Mouse (Mus musculus): ENCODE measurements around the gene Susd4. TPM values are rescaled to one million over a fixed set of nuclear protein-coding genes. Genes with fewer than 3 reads are reported as not detected.

Susd4 gene
- total RNA-seq (2014; rRNA removed) (80.6 and 89.7 TPM in 2 replicates), polyA plus RNA-seq (2015; fragmentation: Nextera tagmentation; extraction: Ambion mirVana) (97.1 and 98.7 TPM in 2 replicates)

GRCm38 (mm10) chr1:182763716-182764461, at the start of gene Susd4:
TSS of gene Susd4 (plus strand) at chr1:182763860.
- Histone ChIP-seq H3K27me3 (ENCODE audit: insufficient read depth, low read length) (no peaks in the 10 kb centered on the region), H3K9ac (replicated peaks; ENCODE audit: low read length, poor library complexity, severe bottlenecking) (peak within 1 kb of the TSS; percentile 69), H3K4me3 (ENCODE audit: low read depth, low read length) (peak within 1 kb of the TSS; percentile 62), H3K4me2 (ENCODE audit: low read depth, low read length, poor library complexity, severe bottlenecking) (peak within 1 kb of the TSS; percentile 89), H3K36me3 (ENCODE audit: insufficient read depth, low read length) (no peaks in the 10 kb centered on the region), H3K4me1 (ENCODE audit: insufficient read depth, low read length) (0 out of 2 replicates have a peak, but pooled peaks cover 3% of the 10 kb centered on the region), H3K9me3 (ENCODE audit: low read length) (no peaks in the 10 kb centered on the region), H3K27ac (ENCODE audit: low read depth, low read length) (peak within 1 kb of the TSS; percentile 79)
- DNase-seq (ENCODE audit: low spot score) (peak; percentile 92), ATAC-seq (ENCODE audit: low FRiP score) (peak; percentile 95)
- WGBS = under 1% methylated on average over 71 of the region's 95 CpGs
- peak; percentile 52 for TF ChIP-seq CTCF (IDR thresholded peaks at IDR 0.05)

GRCm38 (mm10) chr1:182714236-182714935, 49.3 kb upstream of the Susd4 start:
- DNase-seq (ENCODE audit: low spot score) = no peak
- no peak for TF ChIP-seq CTCF (IDR thresholded peaks at IDR 0.05)
- no peaks in the 10 kb centered on the region for H3K36me3 ChIP-seq (ENCODE audit: insufficient read depth, low read length)
- H3K4me3 ChIP-seq (ENCODE audit: low read depth, low read length) = no peak overlapping the region
- no peak overlapping the region for H3K9ac ChIP-seq (replicated peaks; ENCODE audit: low read length, poor library complexity, severe bottlenecking)
- no peaks in the 10 kb centered on the region for H3K27me3 ChIP-seq (ENCODE audit: insufficient read depth, low read length)
- no peaks in the 10 kb centered on the region for H3K9me3 ChIP-seq (ENCODE audit: low read length)
- peaks cover 4% of the 10 kb centered on the region; the same call in 1 of the 2 replicates for H3K4me1 ChIP-seq (ENCODE audit: insufficient read depth, low read length)
- H3K27ac ChIP-seq (ENCODE audit: low read depth, low read length) = no peak overlapping the region
- no peak overlapping the region for H3K4me2 ChIP-seq (ENCODE audit: low read depth, low read length, poor library complexity, severe bottlenecking)
- ATAC-seq (ENCODE audit: low FRiP score) = no peak
- 53% methylated on average over 6 of the region's 6 CpGs for WGBS

GRCm38 (mm10) chr1:182727541-182727940, 36.1 kb upstream of the Susd4 start:
- H3K9me3 ChIP-seq (ENCODE audit: low read length) = no peaks in the 10 kb centered on the region
- no peak for ATAC-seq (ENCODE audit: low FRiP score)
- H3K4me1 ChIP-seq (ENCODE audit: insufficient read depth, low read length) = no peaks in the 10 kb centered on the region
- WGBS = 44% methylated on average over 12 of the region's 12 CpGs
- no peak overlapping the region for H3K4me3 ChIP-seq (ENCODE audit: low read depth, low read length)
- no peak overlapping the region for H3K9ac ChIP-seq (replicated peaks; ENCODE audit: low read length, poor library complexity, severe bottlenecking)
- no peaks in the 10 kb centered on the region for H3K36me3 ChIP-seq (ENCODE audit: insufficient read depth, low read length)
- no peak overlapping the region for H3K27ac ChIP-seq (ENCODE audit: low read depth, low read length)
- H3K27me3 ChIP-seq (ENCODE audit: insufficient read depth, low read length) = no peaks in the 10 kb centered on the region
- TF ChIP-seq CTCF (IDR thresholded peaks at IDR 0.05) = no peak
- H3K4me2 ChIP-seq (ENCODE audit: low read depth, low read length, poor library complexity, severe bottlenecking) = no peak overlapping the region
- peak; percentile 12 for DNase-seq (ENCODE audit: low spot score)

- DNase-seq (ENCODE audit: low spot score) (no peak), ATAC-seq (ENCODE audit: low FRiP score) (no peak)
- H3K27me3 ChIP-seq (ENCODE audit: insufficient read depth, low read length) = no peaks in the 10 kb centered on the region
- H3K4me3 ChIP-seq (ENCODE audit: low read depth, low read length) = no peak overlapping the region
- no peak overlapping the region for H3K9ac ChIP-seq (replicated peaks; ENCODE audit: low read length, poor library complexity, severe bottlenecking)
- no peak overlapping the region for H3K27ac ChIP-seq (ENCODE audit: low read depth, low read length)
- no peaks in the 10 kb centered on the region for H3K9me3 ChIP-seq (ENCODE audit: low read length)
- H3K4me1 ChIP-seq (ENCODE audit: insufficient read depth, low read length) = no peaks in the 10 kb centered on the region
- no peak for TF ChIP-seq CTCF (IDR thresholded peaks at IDR 0.05)
- no peaks in the 10 kb centered on the region for H3K36me3 ChIP-seq (ENCODE audit: insufficient read depth, low read length)
- no peak overlapping the region for H3K4me2 ChIP-seq (ENCODE audit: low read depth, low read length, poor library complexity, severe bottlenecking)
- 72% methylated on average over 9 of the region's 9 CpGs for WGBS
Observed at GRCm38 (mm10) chr1:182729002-182729401, 34.7 kb upstream of the Susd4 start.

- DNase-seq (ENCODE audit: low spot score) (no peak), ATAC-seq (ENCODE audit: low FRiP score) (no peak)
- 62% methylated on average over 7 of the region's 7 CpGs for WGBS
- Histone ChIP-seq H3K9me3 (ENCODE audit: low read length) (no peaks in the 10 kb centered on the region), H3K4me1 (ENCODE audit: insufficient read depth, low read length) (no peaks in the 10 kb centered on the region), H3K36me3 (ENCODE audit: insufficient read depth, low read length) (no peaks in the 10 kb centered on the region), H3K27me3 (ENCODE audit: insufficient read depth, low read length) (no peaks in the 10 kb centered on the region), H3K9ac (replicated peaks; ENCODE audit: low read length, poor library complexity, severe bottlenecking) (no peak overlapping the region), H3K27ac (ENCODE audit: low read depth, low read length) (no peak overlapping the region), H3K4me2 (ENCODE audit: low read depth, low read length, poor library complexity, severe bottlenecking) (no peak overlapping the region), H3K4me3 (ENCODE audit: low read depth, low read length) (no peak overlapping the region)
- no peak for TF ChIP-seq CTCF (IDR thresholded peaks at IDR 0.05)
Observed at GRCm38 (mm10) chr1:182732695-182733094, 31.0 kb upstream of the Susd4 start.

- ATAC-seq (ENCODE audit: low FRiP score) = no peak
- no peak for DNase-seq (ENCODE audit: low spot score)
- Histone ChIP-seq H3K27me3 (ENCODE audit: insufficient read depth, low read length) (no peaks in the 10 kb centered on the region), H3K9me3 (ENCODE audit: low read length) (no peaks in the 10 kb centered on the region), H3K9ac (replicated peaks; ENCODE audit: low read length, poor library complexity, severe bottlenecking) (no peak overlapping the region), H3K4me3 (ENCODE audit: low read depth, low read length) (no peak overlapping the region), H3K36me3 (ENCODE audit: insufficient read depth, low read length) (no peaks in the 10 kb centered on the region), H3K4me1 (ENCODE audit: insufficient read depth, low read length) (no peaks in the 10 kb centered on the region), H3K4me2 (ENCODE audit: low read depth, low read length, poor library complexity, severe bottlenecking) (no peak overlapping the region), H3K27ac (ENCODE audit: low read depth, low read length) (no peak overlapping the region)
- WGBS = 64% methylated on average over 4 of the region's 4 CpGs
- no peak for TF ChIP-seq CTCF (IDR thresholded peaks at IDR 0.05)
Observed at GRCm38 (mm10) chr1:182735891-182736290, 27.8 kb upstream of the Susd4 start.

All from midbrain, postnatal 0 days (tissue).